ENCODE assay signal across 10 mouse cellular contexts in the genomic region with DNA sequence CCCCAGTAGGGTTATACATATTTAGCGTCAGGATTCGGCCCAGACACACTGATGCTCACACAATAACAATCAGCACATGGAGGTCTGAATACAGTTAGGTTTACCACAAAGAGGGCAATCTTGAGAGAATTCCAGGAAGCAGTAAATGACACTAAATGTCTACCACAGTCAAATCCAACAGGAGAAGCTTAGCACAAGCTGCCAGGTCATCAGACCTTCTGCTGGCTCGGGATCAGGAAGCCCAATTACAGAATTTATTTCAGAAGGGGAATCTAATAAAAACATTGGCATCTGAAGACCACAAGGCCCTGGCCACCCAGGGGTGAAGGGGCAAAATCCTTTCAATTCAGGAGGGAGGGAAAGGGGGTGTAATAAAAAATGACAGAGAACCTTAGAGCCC. TPM values are rescaled to one million over a fixed set of nuclear protein-coding genes. Genes with fewer than 3 reads are reported as not detected.
A peak's percentile ranks its signal among the peaks of the same experiment; 100 is the strongest.
DNase-seq lines count a peak whose midpoint lies in the region; ATAC-seq and TF ChIP-seq lines count a peak whose summit lies in the region.
"Had no signal": no experiment of that assay in that cellular context is flagged by ENCODE, and none has a peak within 500 bp of the region (broad histone marks: within the 10 kb centered on the region; RNA-seq: fewer than 3 reads in every experiment).

No protein-coding gene starts in this region.

- no peak overlapping the region; the same call in 1 of the 2 replicates for H3K9ac ChIP-seq in lung, embryonic 16.5 days (ENCODE audit: low read length)
- H3K9ac ChIP-seq in liver, embryonic 15.5 days, result no peak overlapping the region
- H3K9ac ChIP-seq in stomach, postnatal 0 days (ENCODE audit: low read length), result no peak overlapping the region
- H3K9ac ChIP-seq in lung, postnatal 0 days (replicated peaks; ENCODE audit: low read depth), result no peak overlapping the region
- H3K9ac ChIP-seq: lung, embryonic 15.5 days had no signal

- no peak for TF ChIP-seq CTCF in stomach, postnatal 0 days (IDR thresholded peaks at IDR 0.05; ENCODE audit: low read depth)
- TF ChIP-seq CTCF in lung, postnatal 0 days (IDR thresholded peaks at IDR 0.05), result no peak

- DNase-seq in heart, embryonic 10.5 days (ENCODE audit: low spot score), result no peak
- no peak for DNase-seq in heart, adult 8-10 months (ENCODE audit: low spot score)
- DNase-seq in lung, postnatal 36 days, result no peak
- DNase-seq in stomach, postnatal 0 days (ENCODE audit: low spot score), result no peak
- DNase-seq in lung, postnatal 0 days (ENCODE audit: low spot score), result no peak
- DNase-seq in lung, postnatal 25 days (ENCODE audit: low spot score), result no peak

- H3K27ac ChIP-seq in heart, embryonic 10.5 days, result peak overlapping the region; percentile 42; the same call in 1 of the 2 replicates
- no peak overlapping the region for H3K27ac ChIP-seq in lung, embryonic 16.5 days (ENCODE audit: low read length)
- peak overlapping the region; percentile 11; the same call in 1 of the 2 replicates for H3K27ac ChIP-seq in liver, embryonic 15.5 days (replicated peaks)
- peak overlapping the region; percentile 20 for H3K27ac ChIP-seq in stomach, postnatal 0 days (replicated peaks)
- no peak overlapping the region for H3K27ac ChIP-seq in lung, postnatal 0 days (ENCODE audit: low read length)
- H3K27ac ChIP-seq: lung, embryonic 15.5 days had no signal

- TF ChIP-seq EP300 in stomach, postnatal 0 days (optimal IDR thresholded peaks at IDR 0.05), result no peak
- no peak for TF ChIP-seq EP300 in lung, postnatal 0 days (IDR thresholded peaks at IDR 0.05)

- ATAC-seq in lung, embryonic 16.5 days (ENCODE audit: low read depth), result no peak
- ATAC-seq in liver, embryonic 15.5 days (ENCODE audit: insufficient read depth), result no peak
- no peak for ATAC-seq in stomach, postnatal 0 days (ENCODE audit: low FRiP score, low TSS enrichment)
- no peak for ATAC-seq in lung, postnatal 0 days
- ATAC-seq: inflammation-experienced regulatory T-cells, adult 6 months had no signal

- WGBS in heart, embryonic 10.5 days, result 38% methylated on average over 3 of the region's 3 CpGs
- 30% methylated on average over 3 of the region's 3 CpGs for WGBS in lung, embryonic 16.5 days
- 25% methylated on average over 3 of the region's 3 CpGs for WGBS in liver, embryonic 15.5 days (ENCODE audit: insufficient replicate concordance)
- 32% methylated on average over 3 of the region's 3 CpGs for WGBS in stomach, postnatal 0 days
- WGBS in lung, postnatal 0 days, result 24% methylated on average over 3 of the region's 3 CpGs

- H3K4me2 ChIP-seq in lung, embryonic 16.5 days (ENCODE audit: low read depth, low read length), result peak overlapping the region; percentile 16; the same call in 1 of the 2 replicates
- peak overlapping the region; percentile 33 for H3K4me2 ChIP-seq in liver, embryonic 15.5 days
- peak overlapping the region; percentile 27; the same call in 1 of the 2 replicates for H3K4me2 ChIP-seq in stomach, postnatal 0 days (replicated peaks; ENCODE audit: low read depth)
- no peak overlapping the region for H3K4me2 ChIP-seq in lung, postnatal 0 days (replicated peaks; ENCODE audit: low read depth, low read length)

- no peaks in the 10 kb centered on the region for H3K36me3 ChIP-seq in heart, embryonic 10.5 days
- H3K36me3 ChIP-seq in lung, embryonic 16.5 days (ENCODE audit: control insufficient read depth, insufficient read depth, low read length), result no peaks in the 10 kb centered on the region
- H3K36me3 ChIP-seq in liver, embryonic 15.5 days (replicated peaks), result no peaks in the 10 kb centered on the region
- no peaks in the 10 kb centered on the region for H3K36me3 ChIP-seq in stomach, postnatal 0 days (ENCODE audit: control insufficient read depth, insufficient read depth, low read length)
- H3K36me3 ChIP-seq in lung, postnatal 0 days (ENCODE audit: insufficient read depth, low read length), result no peaks in the 10 kb centered on the region
- H3K36me3 ChIP-seq: lung, embryonic 15.5 days had no signal

- H3K4me3 ChIP-seq in heart, embryonic 10.5 days, result peak overlapping the region; percentile 28
- H3K4me3 ChIP-seq in lung, embryonic 16.5 days (ENCODE audit: low read length), result no peak overlapping the region
- H3K4me3 ChIP-seq in liver, embryonic 15.5 days (replicated peaks), result no peak overlapping the region
- no peak overlapping the region for H3K4me3 ChIP-seq in stomach, postnatal 0 days (ENCODE audit: low read depth, low read length)
- no peak overlapping the region for H3K4me3 ChIP-seq in lung, postnatal 0 days (ENCODE audit: low read depth, low read length)
- H3K4me3 ChIP-seq: lung, embryonic 15.5 days had no signal

- no peaks in the 10 kb centered on the region for H3K9me3 ChIP-seq in heart, embryonic 10.5 days
- H3K9me3 ChIP-seq in lung, embryonic 16.5 days (ENCODE audit: control insufficient read depth, low read length), result no peaks in the 10 kb centered on the region
- H3K9me3 ChIP-seq in liver, embryonic 15.5 days (replicated peaks), result no peaks in the 10 kb centered on the region
- no peaks in the 10 kb centered on the region for H3K9me3 ChIP-seq in stomach, postnatal 0 days (ENCODE audit: control insufficient read depth, low read length)
- H3K9me3 ChIP-seq in lung, postnatal 0 days (ENCODE audit: low read length), result no peaks in the 10 kb centered on the region
- H3K9me3 ChIP-seq: lung, embryonic 15.5 days had no signal

- peaks cover 32% of the 10 kb centered on the region for H3K4me1 ChIP-seq in heart, embryonic 10.5 days
- H3K4me1 ChIP-seq in lung, embryonic 16.5 days (replicated peaks; ENCODE audit: control insufficient read depth, insufficient read depth, low read length), result peaks cover 8% of the 10 kb centered on the region
- H3K4me1 ChIP-seq in liver, embryonic 15.5 days (replicated peaks), result no peaks in the 10 kb centered on the region
- 0 out of 2 replicates have a peak, but pooled peaks cover 2% of the 10 kb centered on the region for H3K4me1 ChIP-seq in stomach, postnatal 0 days (replicated peaks; ENCODE audit: control insufficient read depth, insufficient read depth)
- H3K4me1 ChIP-seq in lung, postnatal 0 days (ENCODE audit: insufficient read depth, low read depth, low read length), result no peaks in the 10 kb centered on the region

- H3K27me3 ChIP-seq in heart, embryonic 10.5 days (ENCODE audit: insufficient read depth, poor library complexity, severe bottlenecking), result no peaks in the 10 kb centered on the region
- H3K27me3 ChIP-seq in lung, embryonic 16.5 days (ENCODE audit: control insufficient read depth, insufficient read depth, low read depth, low read length), result no peaks in the 10 kb centered on the region
- no peaks in the 10 kb centered on the region for H3K27me3 ChIP-seq in liver, embryonic 15.5 days
- no peaks in the 10 kb centered on the region for H3K27me3 ChIP-seq in stomach, postnatal 0 days (ENCODE audit: control insufficient read depth, insufficient read depth, low read length)
- no peaks in the 10 kb centered on the region for H3K27me3 ChIP-seq in lung, postnatal 0 days (replicated peaks; ENCODE audit: insufficient read depth, low read length)
- H3K27me3 ChIP-seq: lung, embryonic 15.5 days had no signal

RNA-seq across cellular contexts. Expression of a gene that starts 6.8 kb away (rescaled TPM):
- 11.0 and 15.6 TPM in 2 replicates for polyA plus RNA-seq in heart, embryonic 10.5 days (2016; fragmentation: Nextera tagmentation; extraction: Ambion mirVana)
- 10 to 100 TPM in 1 of 4 experiments, 1 to 10 TPM in 3; 4.6 to 12.1 (median 6.4) TPM for total RNA-seq in heart, adult 8-10 months (2022)
- polyA plus RNA-seq in lung, embryonic 16.5 days (2015; fragmentation: Nextera tagmentation; extraction: Ambion mirVana), result 14.2 and 16.9 TPM in 2 replicates
- polyA plus RNA-seq in liver, embryonic 15.5 days (2015; fragmentation: Nextera tagmentation; extraction: Ambion mirVana), result 4.1 and 4.8 TPM in 2 replicates
- 9.3 and 9.4 TPM in 2 replicates for polyA plus RNA-seq in stomach, postnatal 0 days (2015; fragmentation: Nextera tagmentation; extraction: Ambion mirVana)
- polyA plus RNA-seq in lung, postnatal 0 days (2015; fragmentation: Nextera tagmentation; extraction: Ambion mirVana), result 22.1 and 25.7 TPM in 2 replicates
- polyA plus RNA-seq: inflammation-experienced regulatory T-cells, adult 6 months had no signal

Comparison
In these comparisons a context has a peak if more than half of its experiments do, and no peak if none do; other contexts are left out.
1. H3K27ac ChIP-seq: peak in heart, embryonic 10.5 days (single experiment), liver, embryonic 15.5 days (single experiment) and stomach, postnatal 0 days (single experiment); none in lung, embryonic 16.5 days (single experiment) and lung, postnatal 0 days (single experiment).